Mouse (Mus musculus) ZHBTc4 (cell line): ENCODE measurements around the gene Phb.

Experiments
- DNase-seq: peaks from one replicate; pipeline ENCODE4 v3.0.0-alpha.2; 2011; ENCODE audit warnings: low read depth, low spot score

Phb gene

DNA sequence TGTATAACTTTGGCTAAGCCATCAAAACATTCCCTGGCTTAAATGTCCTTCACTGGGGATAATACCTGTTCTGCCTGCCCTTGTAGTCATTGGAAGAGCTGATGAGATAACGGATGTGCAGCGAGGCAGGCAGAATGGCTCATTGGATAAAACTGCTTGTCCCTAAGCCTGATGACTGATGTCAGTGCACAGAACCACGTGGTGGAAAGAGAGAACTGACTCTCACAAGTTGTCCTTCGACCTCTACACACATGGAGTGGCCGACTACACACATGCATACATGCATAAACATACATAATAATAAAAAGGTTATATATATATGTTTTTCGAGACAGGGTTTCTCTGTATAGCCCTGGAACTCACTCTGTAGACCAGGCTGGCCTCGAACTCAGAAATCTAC is 43.7 kb downstream of the Phb start:
- no peak for DNase-seq

DNA sequence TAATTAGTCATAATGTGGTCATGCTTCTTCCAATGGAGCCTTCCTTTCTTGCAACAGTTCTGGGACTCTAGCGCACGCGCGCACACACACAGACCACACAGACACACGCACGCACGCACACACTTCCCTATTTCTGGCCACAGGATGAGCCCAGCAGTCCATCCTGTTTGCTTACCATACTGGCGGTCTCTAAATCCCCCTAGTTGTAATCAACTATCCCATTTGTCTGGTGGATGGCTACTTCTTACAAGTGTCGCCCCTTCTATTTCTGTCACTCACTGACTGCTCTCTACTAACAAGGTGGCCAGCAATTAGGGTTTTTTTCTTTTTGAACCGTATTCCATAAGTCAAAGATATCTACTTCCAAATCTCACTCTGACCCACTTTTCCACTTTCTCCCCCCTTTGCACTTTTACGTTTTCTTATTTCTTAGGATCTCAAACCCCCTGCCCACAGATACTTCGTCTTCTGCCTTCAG is 45.4 kb downstream of the Phb start:
- DNase-seq, result peak; percentile 37

DNA sequence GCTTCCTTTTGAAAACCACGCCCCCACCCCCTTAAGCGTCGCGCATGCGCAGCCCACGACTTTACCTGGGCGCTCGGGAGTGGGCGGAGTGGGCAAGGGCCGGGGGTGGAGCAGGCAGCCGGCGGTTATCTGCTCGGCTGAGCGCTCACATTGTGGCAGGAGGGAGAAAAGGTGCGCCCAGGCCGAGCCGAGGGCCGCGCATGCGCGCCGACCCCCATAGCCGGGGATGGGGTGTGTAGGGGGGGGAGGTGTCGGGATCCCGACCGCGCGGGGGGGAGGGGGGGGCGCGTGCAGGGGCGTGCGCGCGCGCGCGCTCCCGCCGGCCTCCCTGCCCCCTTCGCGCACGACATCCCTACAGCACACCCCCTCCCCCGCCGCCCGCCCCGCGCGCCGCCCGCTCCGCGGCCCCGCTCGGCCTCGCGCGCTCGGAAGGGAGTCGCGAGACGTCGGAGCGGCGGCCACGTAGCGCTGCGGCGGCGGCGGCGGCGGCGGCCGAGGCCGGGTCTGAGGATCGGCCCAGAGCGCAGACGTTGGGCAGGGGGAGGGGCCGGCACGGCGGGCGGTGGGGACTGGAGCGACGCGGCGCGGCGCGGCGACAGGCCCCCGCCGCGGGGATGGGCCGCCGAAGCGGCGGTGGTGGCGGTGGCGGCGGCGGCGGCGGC is 45.9 kb downstream of the Phb start, which contains the start of gene Zfp652:
Gene Zfp652 (plus strand): TSS at position 111 of the 662 bp plus-strand sequence.
- DNase-seq, result peak; percentile 98

DNA sequence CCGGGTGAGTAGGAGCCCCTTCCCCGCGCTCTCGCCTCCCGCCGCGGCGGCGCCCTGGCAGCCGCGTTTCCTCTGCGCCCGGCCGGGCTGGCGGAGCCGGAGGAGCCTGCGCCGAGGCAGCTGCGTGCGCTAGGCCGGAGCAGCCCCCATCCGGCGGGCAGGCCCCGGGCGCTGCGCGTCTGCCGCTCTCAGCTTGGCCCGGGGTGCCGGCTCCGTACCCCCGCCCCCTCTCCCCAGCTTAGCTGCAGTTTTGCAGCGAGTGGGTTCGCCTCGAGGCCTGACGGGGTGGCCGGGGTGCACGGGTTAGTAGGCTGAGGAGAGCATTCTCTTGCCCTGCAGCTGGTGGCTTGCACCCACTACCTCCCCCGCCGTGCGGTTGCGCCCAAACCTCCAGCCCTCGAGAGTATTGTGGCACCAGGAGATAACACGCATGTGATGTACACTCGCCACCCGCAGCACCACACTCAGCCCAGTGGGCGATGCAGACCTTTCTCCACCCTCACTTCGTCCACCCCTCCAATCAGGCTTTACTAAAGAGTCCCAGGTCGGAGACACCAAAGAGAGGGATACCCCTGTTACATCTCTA is 46.6 kb downstream of the Phb start:
- peak; percentile 66 for DNase-seq

DNA sequence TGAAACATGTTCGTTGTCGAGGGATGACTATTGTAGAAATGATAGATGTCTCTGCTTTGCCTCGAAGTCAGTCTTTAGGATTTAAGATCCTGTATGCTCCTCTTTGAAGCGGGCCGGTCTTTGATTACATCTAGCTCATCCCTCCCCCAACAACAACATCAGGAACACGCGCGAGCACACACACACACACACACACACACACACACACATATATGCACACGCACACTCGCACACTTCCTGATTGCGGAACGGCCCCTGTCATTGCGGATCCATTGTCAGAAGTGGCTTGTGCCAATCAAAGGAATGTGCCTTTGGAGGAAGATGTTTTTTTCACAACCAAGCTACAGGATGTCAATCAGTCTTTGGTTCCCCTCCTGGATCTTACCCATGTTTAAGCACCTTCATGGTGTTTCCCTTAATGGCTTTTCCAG is 47.1 kb downstream of the Phb start:
- no peak for DNase-seq

DNA sequence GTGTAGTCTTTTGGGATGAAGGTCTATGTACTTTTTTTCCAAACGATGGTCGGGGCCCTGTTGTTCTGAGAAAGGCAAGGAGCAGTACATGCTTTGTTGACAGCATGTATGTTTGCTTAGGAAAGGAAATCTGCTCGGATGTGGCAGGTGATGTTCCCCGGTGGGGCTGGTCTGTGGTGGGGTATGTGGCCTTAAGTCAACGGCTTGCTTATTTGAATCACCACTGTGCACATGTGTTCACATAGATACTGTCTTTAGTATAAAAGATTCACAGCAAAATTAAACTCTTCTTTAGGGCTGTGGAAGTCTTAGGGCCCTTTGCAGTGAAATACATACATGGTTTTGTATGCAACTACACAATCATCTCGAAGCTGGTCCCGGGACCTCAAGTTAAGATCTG is 47.7 kb downstream of the Phb start:
- no peak for DNase-seq

DNA sequence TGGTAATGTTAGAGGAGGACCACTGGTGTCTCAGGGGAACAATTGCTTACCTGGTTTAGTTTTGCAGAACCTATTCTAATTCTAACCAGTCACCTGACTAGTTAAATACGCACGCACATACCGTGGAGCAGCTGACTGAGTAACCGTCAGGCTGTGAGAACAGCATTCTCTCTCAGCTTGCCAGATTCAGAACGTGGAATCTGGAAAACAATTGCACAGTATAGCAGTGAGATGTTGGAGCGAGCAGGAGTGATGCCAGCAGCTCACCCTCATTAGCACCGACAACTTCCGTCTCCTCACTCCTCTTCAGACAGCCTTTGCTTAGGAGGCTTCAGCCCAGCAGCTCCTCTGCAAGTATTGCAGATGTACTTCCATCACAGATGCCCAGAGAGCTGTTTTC is 49.4 kb downstream of the Phb start:
- peak; percentile 32 for DNase-seq

DNA sequence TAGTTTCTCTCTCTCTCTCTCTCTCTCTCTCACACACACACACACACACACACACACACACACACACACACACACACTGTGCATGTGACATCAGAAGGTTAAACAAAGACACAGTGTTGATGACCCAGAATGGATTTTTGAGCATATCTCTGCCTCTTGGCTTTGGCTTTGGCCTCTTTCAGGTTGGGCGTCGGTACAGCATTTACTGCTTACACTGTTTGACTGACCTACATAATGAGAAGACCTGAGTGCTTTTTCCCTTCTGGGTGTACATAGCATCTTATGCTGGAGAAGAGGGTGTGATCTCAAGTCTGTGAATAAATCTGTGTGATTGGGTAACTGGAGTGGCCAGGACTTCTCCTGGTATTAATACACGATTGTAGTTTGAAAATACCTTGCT is 52.6 kb downstream of the Phb start:
- DNase-seq, result no peak

DNA sequence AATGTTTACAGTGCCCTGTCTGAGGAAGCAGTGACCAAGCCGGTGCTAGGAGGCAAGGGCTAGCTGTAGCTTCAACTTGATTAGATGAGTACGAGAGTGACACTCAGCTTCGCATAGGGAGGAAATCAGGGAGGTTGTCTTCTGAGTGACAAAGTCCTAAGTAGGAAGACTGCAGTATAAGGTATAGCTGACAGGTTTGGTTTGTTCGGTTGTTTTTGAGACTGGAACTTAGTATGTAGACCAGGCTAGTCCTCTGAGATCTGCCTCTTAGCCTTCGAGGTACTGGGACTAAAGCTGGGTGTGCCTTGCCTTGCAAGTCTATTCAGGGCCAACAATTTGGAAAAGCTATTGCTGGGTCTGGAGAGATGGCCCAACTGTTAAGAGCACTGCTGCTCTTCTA is 56.5 kb downstream of the Phb start, which contains the start of gene B130006D01Rik:
Gene B130006D01Rik (plus strand): TSS at position 301 of the 400 bp plus-strand sequence.
- no peak for DNase-seq

DNA sequence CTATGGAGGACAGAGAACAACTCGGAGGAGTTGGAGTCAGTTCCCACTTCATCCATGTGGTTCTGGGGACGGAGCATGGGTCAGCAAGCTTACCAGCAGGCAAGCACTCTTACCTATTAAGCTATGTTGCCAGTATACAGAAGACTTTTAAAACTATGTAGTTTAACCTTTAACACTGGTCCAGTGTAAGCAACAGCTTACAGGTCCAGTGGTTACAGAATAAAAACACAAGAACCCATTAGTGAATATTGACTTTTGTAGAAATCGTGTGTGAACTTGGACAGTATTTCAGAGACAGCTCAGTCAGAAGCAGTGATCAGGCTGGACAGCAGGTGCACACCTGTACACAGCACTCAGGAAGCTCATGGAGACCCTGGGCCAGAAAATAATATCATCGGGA is 57.7 kb downstream of the Phb start:
- no peak for DNase-seq

DNA sequence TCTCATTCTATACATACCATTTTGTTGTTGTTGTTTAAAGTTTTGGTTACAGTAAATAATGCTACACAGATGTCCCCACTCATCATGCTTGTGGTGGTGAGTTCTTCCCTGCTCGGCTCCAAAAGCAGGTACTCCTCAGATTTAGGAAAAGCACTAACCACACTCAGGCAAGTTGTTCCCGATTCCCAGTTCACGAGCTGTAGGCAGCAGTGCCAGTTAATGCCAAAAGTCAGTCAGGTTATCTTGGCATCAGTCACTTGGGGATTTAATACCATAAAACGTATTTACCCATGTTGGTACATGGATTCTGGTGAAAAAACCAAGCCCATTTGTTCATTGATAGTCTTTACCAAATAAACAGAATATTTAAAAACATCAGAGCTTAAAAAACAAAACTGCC is 59.4 kb downstream of the Phb start:
- no peak for DNase-seq

DNA sequence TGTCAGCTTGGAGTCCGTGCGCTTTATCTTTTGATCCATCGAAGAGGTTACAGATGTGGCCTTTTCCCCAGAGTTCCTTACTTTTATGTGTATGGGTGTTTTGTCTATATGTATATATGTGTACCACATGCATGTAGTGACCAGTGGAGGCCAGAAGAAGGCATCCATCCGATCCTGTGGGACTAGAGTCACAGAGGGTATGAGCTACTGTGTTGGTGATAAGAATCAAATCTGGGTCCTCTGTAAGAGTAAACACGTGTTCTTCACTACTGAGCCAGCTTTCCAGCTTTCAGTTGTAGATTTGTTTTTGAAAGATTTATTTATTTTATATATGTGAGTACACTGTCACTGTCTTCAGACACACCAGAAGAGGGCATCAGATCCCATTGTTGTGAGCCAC is 61.2 kb downstream of the Phb start:
- no peak for DNase-seq

DNA sequence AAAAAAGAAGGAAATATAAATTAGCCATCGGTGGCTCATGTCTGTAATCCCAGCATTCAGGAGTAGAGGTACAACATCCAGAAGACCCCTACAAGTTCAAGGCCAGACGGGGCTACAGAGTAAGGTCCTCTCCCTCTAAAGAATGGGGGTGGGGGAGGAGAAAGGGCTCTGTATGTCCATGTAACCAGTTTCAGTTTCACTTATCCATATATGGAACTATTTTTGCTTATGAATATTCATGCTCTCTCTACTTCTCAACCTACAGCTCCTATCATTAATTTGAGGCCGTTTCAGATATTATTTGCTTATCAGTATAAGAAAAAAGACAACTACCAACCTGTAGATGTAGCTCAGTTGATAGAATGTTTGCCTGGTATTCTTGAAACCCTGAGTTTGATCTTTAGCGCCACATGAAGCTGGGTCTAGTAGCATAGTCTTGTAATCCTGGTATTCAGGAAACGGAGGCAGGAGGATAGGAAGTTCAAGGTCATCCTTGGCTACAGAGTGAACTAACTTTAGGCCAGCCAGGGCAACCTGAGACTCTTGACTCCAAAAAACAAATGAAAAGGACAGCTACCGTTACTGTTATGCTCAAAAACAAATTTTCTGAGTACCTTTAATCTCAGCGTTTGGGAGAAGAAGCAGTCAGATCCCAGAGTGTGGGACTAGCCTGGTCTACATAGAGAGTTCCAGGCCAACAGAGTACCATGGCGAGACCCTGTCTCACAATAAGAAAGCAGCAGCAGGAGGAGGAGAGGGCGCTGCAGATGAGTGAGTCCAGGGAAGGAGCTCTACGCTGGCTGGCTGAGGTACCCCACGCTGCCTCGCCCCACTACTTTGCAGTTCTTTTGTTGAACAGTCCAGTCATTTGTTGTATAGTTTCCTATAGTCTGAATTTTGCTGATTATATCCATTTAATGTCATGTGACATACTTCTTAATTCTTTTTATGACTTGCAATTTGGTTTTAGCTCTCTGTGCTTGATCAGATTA is 62.5 kb downstream of the Phb start:
- DNase-seq, result no peak
